Mouse (Mus musculus): ENCODE measurements around the gene Mlf2. TPM values are rescaled to one million over a fixed set of nuclear protein-coding genes. Genes with fewer than 3 reads are reported as not detected.

The Mlf2 gene
- total RNA-seq, 2 experiments from 2014 or later, result 231 to 236 TPM

DNA sequence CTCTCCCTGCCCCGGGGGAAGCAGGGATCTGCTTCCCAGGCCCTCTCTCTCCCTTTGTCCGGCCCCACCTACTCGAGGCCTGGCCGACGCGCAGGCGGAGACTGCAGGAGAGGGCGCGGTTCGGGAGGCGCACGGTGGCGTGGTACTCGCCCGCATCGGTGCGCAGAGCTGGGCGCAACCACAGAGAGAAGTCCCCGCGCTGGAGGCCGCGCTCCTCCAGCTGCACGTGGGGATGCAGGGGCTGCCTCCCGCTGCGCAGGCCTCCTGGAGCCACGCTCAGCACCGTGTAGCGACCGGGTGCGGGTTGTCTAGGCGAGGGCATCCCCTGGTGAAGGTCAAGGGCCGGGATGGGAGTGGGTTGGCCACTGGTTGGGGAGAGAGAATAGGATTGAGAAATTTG is 21.2 kb upstream of the Mlf2 start:
- intact Hi-C loops (cut with DNase I), result no loop called here

DNA sequence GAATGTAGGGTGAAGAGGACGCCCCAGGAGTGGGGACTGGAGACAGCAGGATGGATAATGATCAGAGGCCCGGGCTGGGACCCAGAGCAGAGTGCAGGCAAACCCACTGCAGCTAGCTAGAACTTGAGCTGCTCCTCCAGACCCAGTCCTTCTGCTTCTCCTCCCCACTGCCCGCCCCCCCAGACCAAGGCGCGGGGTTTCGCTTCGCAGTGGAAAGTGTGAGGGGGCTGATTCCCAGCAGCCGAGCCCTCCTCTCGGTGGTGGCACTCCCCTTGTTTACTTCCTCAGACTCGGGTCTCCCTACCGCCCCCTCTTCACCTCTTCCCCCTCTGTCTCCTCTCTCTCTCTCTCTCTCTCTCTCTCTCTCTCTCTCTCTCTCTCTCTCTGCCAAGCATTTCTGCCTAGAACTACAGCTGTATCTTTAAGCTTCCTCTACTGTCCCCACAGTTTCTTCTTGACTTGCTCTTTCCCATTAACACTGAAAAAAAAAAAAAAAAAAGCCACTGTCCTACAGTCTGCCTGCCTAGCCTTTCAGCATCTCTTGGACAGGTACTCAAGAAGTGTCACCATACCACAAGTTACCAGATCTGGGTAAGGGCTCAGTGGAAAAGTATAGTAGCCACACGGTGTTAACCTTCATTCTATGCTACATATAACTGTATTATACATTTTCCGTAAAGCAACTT is 19.5 kb upstream of the Mlf2 start, which contains the start of gene Lag3:
Gene Lag3 (minus strand): TSS at position 173 of the 686 bp plus-strand sequence.
- intact Hi-C loops (cut with DNase I), result no loop called here
- DNase-seq, result no peak

More for the DNA sequence above, 21.2 kb upstream of the Mlf2 start:
- DNase-seq, result no peak

DNA sequence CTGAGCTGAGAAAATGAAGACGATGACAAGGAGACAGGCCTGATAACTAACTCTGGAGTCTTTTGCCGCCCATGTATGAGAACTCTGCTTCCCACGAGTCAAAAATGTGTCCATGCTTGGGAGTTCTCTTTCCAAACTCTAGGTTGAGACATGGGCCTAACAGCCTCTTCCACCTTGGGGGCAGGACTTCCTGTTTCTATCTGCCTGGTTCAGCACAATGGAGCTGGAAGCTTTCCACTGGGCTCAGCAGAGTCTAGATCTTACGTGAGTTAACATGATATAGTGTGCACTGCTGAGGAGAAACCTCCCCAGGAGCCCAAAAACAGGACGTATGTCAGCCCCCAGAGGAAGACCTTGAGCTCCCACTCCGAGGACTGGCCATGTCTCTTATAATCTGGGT is 18.0 kb upstream of the Mlf2 start:
- intact Hi-C loops (cut with DNase I), result no loop called here
- DNase-seq, result no peak

DNA sequence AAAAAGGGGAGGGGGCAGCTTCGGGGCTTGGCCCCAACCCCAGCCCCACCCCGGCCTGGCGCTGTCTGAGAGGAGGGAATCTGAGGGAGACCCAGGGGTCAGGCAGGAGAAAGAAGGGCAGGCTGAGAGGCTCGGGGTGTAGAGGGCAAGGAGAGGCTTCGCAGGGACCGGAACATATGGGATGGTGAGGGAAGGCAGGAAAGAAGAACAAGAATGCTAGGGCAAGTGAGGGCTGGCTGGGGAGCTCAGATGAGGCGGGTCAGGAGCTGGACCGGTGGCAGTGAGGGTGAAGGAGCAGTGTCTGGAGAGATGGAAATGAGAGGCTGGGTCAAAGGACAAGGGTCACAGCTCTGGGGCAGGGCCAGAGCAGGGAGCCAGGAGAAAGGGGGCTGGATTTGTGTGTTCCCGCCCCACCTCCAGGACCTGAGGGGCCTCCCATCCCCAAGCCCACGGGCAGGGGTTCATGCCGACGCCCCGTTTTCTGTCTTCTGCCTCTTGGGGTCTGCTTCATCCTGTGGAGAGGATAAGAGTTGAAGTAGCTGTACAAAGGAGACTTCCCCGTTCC is 17.4 kb upstream of the Mlf2 start:
- no peak for DNase-seq
- intact Hi-C loops (cut with DNase I), result no loop called here

DNA sequence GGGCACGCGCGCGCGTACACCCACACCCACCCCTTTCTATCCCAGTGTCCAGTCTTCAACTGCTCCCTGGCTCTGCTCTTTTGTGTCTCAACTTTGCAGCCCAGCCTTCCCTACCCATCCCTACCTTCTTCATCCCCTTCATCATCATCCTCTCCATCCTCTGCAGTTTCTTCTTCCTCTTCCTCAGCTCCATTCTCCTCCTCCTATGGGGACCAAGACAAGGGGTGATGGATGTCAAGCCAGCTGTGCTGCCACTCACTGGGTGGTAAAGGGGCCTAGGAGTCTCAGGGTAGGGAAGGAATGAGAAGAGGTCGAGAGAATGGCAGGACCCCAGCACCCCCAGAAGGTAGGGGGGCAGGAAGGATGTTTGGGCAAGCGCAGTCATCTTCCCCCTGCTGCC is 16.7 kb upstream of the Mlf2 start:
- DNase-seq, result no peak
- intact Hi-C loops (cut with DNase I), result no loop called here

GRCm38 (mm10) chr6:124915160-124915941 is 15.8 kb upstream of the Mlf2 start:
- peak in 1 of 2 experiments; percentile 32 for DNase-seq
- intact Hi-C loops (cut with DNase I), result loop anchor here (5.0 kb wide), 1 partner anchor 58 kb away; the partner anchor contains the start of gene P3h3

DNA sequence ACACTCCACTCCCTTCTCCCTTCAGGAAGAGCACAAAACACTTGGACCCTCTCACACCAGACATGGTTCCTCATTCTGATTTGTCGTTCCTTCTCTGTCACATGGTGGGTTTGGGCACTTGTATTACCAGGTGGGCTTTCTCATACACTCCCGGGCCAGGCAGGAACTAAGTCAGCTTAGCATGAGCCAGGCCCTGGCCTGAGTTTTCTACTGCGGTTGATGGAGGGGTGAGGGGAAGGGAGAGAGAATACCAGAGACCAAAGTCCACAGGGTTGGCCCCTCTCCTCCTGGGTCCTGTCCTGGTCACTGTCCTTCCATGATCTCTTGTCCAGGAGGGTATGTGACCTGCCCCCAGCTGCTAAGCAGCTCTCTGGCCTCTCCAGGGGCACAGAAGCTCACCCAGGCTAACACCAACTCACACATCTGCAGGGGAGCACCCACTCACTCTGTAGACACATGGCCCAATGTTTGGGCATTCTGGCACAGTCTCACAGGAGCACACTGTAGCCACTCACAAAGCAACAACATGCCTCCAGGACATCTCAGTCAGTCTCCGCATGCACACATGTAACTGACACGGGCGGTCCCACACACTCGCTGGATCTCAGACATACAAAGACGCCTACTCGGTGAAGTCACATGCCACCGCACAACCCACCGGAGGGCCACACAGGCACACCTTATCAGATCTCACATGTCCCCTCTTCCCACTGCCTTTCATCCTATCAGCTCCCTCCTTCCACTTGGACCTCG is 15.1 kb upstream of the Mlf2 start:
- peak; percentile 38 to 43 for DNase-seq
- intact Hi-C loops (cut with DNase I), result loop anchor here (5.0 kb wide), 1 partner anchor 59 kb away; the partner anchor contains the start of gene P3h3

GRCm38 (mm10) chr6:124916695-124917517 is 14.3 kb upstream of the Mlf2 start:
- DNase-seq, result peak; percentile 95
- intact Hi-C loops (cut with DNase I), result loop anchor here (1.0 to 5.0 kb wide), 3 partner anchors 13 to 60 kb away; partner anchors contain the start of gene P3h3

- DNase-seq, result peak; percentile 90 to 94
- intact Hi-C loops (cut with DNase I), result loop anchor here (1.0 to 5.0 kb wide), 3 partner anchors 13 to 60 kb away; partner anchors contain the start of gene P3h3
Measured at GRCm38 (mm10) chr6:124917518-124918330, 13.5 kb upstream of the Mlf2 start.

DNA sequence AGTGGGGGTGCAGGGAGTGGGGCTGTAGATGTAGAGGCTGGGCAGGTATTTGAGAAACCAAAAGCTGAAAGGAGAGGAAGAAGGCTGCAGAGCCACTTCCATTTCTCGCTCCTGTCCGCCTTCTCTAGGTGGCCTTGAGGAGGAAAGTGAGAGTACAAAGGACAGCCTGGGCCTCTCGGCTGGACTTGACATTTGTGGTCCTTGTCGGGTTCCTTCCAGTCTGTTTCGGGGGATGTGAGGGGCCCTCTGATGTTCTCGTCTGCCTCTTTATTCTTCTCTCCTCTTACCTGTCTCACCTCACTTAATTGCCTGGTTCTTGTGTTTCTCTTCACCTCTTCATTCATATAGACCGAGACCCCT is 12.9 kb upstream of the Mlf2 start:
- DNase-seq, result no peak
- intact Hi-C loops (cut with DNase I), result loop anchor here (5.0 kb wide), 1 partner anchor 61 kb away; the partner anchor contains the start of gene P3h3

GRCm38 (mm10) chr6:124918890-124919627 is 12.1 kb upstream of the Mlf2 start:
- no peak for DNase-seq
- intact Hi-C loops (cut with DNase I), result loop anchor here (5.0 kb wide), 1 partner anchor 62 kb away; the partner anchor contains the start of gene P3h3

- intact Hi-C loops (cut with DNase I), result loop anchor here (5.0 kb wide), 1 partner anchor 63 kb away; the partner anchor contains the start of gene P3h3
- peak; percentile 95 to 97 for DNase-seq
Measured at GRCm38 (mm10) chr6:124919695-124920317, 11.4 kb upstream of the Mlf2 start, which contains the start of gene Ptms. Ptms (minus strand) TSS chr6:124920103.

DNA sequence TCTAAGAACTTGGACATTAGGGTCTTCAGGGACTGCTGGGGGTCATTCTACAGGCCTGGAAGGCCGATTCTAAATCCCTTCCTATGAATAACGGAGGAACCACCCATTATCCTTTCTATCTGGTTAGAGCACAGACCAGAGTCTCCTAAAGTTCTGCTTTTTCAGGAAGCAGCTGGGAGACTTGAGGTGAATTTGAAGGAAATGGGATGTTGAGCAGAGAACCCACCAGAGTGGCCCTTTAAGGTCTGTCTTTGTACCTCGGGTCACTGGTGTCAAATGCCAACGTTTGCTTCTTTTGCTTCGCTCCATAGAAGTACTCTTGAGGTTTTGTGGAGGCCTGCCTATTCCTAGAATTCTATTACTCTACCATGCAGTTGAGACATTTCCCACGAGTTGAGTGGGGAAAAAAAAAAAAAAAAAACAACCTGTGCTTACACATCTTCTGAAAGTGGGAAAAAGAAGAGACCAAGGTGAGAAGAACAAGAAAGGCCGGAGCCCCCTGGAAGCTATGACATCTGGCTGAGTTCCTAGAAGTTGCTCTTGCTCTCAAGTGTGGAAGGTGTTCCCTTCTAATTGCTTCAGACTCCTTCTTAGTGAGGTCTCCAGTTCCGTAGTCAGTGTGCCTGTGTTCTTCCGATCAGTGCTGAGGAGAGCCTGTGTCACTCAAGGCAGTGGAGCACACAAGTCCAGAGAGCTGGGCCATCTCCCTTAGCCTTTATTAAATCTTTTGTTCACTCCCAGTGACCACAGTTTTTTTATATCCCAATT is 10.7 kb upstream of the Mlf2 start:
- intact Hi-C loops (cut with DNase I), result no loop called here
- DNase-seq, result no peak

GRCm38 (mm10) chr6:124921539-124921938 is 9.6 kb upstream of the Mlf2 start:
- DNase-seq, result no peak
- intact Hi-C loops (cut with DNase I), result no loop called here

DNA sequence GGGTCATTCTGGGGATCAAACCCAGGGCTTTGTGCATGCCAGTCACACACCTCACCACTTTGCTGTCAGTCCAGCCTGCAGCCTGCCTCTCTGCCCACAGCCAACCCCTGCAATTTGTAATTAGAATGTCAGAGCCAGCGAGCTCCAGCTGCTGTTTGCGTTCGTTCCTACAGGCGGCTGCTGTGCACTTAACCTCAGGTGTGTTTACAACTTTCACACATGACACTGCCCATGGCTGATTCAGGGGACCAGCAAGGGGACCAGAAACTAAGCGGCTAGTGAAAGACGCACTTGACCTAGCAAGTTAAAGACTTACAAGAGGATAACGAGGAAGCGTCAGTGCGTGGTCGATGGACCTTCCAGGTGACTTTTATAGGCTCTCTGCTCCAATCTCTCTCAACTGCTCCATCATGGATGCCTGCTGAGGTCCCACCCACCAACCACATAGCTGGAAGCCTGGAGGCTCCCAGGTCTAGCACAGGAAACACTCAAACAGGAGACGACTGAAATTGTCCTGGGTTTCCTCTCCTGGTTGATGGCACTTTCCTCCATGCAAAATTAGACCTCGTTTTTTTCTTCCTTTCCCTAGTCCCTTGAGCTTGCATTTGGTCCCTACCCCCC is 5.9 kb upstream of the Mlf2 start:
- DNase-seq, result no peak
- intact Hi-C loops (cut with DNase I), result no loop called here

- intact Hi-C loops (cut with DNase I), result no loop called here
- peak; percentile 78 to 79 for DNase-seq
Measured at GRCm38 (mm10) chr6:124925941-124926340, 5.2 kb upstream of the Mlf2 start.

Measured in heart, postnatal 10 days (tissue).